Mouse (Mus musculus): Measurements from ENCODE around the gene Gpc2. TPM values are rescaled to one million over a fixed set of nuclear protein-coding genes. Genes with fewer than 3 reads are reported as not detected.
A peak's percentile ranks its signal among the peaks of the same experiment; 100 is the strongest.

Gpc2 gene
- total and polyA plus RNA-seq, 2 experiments from 2014 or later: 1.9 to 6.0 TPM

DNA sequence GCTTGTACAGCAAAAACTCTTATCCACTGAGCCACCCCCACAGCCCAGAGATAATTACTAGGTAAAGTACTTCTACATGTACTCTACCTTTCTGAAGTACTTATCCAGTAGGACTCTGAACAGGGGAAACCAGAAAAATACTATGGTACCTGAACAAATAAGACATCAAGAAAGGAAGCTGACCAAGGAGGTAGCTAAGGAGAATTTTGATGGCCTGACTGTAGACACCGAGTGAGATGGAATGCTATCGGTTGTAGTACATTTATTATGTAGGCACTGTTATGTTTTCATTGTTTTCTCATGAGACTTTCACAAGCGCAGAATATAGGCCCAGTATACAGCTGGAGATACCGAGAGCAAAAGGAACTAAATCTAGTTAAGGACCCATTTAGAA, 22.2 kb downstream of the Gpc2 start:
- Histone ChIP-seq H3K4me2 (ENCODE audit: low read depth, low read length) (no peak overlapping the region), H3K9ac (replicated peaks; ENCODE audit: low read depth, low read length) (no peak overlapping the region), H3K4me3 (ENCODE audit: low read depth, low read length) (no peak overlapping the region), H3K4me1 (ENCODE audit: control insufficient read depth, insufficient read depth) (peaks cover 9% of the 10 kb centered on the region; the same call in 1 of the 2 replicates), H3K27ac (ENCODE audit: low read depth) (no peak overlapping the region), H3K27me3 (ENCODE audit: control insufficient read depth, insufficient read depth, low read length) (no peaks in the 10 kb centered on the region), H3K9me3 (replicated peaks; ENCODE audit: control insufficient read depth, low read length) (no peaks in the 10 kb centered on the region), H3K36me3 (replicated peaks; ENCODE audit: control insufficient read depth, insufficient read depth, low read length) (peaks cover 31% of the 10 kb centered on the region)
- no peak for TF ChIP-seq EP300 (IDR thresholded peaks at IDR 0.05; ENCODE audit: low read depth)
- WGBS: 86% methylated on average over 4 of the region's 4 CpGs
- DNase-seq (ENCODE audit: low spot score) (no peak), ATAC-seq (ENCODE audit: insufficient read depth, low read depth) (no peak)

DNA sequence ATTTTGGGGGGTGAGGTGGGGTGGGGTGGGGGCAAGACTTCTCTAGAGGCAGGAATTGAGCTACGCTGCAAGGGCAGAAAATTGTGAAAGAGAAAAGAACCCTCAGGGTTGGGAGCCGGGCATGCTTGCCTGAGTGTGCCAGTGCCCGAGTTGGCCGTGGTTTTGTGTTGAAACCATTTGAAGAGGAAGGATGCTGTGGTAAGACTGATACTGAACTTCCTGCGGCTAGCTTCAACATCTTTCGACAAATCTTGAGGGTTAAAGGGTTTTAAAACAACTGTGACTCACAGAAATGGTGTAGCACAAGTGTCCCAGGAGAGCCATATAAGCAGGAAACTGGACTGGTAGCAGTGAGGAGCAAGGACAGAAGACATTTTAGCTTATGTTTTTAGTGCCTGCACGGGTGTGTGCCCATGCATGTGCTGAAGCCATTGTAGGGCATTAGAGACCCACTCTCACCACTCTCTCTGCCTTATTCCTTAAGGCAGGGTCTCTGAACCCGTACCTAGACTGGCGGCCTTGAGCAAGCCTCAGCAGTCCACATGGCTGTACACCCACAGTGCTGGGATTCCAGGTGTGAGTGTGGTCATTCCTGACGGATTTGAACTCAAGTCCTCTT, 22.7 kb downstream of the Gpc2 start:
- no peaks in the 10 kb centered on the region for H3K9me3 ChIP-seq (replicated peaks; ENCODE audit: control insufficient read depth, low read length)
- H3K4me1 ChIP-seq (ENCODE audit: control insufficient read depth, insufficient read depth): peaks cover 9% of the 10 kb centered on the region; the same call in 1 of the 2 replicates
- H3K4me2 ChIP-seq (ENCODE audit: low read depth, low read length): no peak overlapping the region
- no peak overlapping the region for H3K27ac ChIP-seq (ENCODE audit: low read depth)
- WGBS: 80% methylated on average over 10 of the region's 10 CpGs
- ATAC-seq (ENCODE audit: insufficient read depth, low read depth): no peak
- no peak for TF ChIP-seq CTCF (IDR thresholded peaks at IDR 0.05; ENCODE audit: low read depth)
- TF ChIP-seq EP300 (IDR thresholded peaks at IDR 0.05; ENCODE audit: low read depth): no peak
- no peak for DNase-seq (ENCODE audit: low spot score)
- H3K4me3 ChIP-seq (ENCODE audit: low read depth, low read length): no peak overlapping the region
- H3K9ac ChIP-seq (replicated peaks; ENCODE audit: low read depth, low read length): no peak overlapping the region
- peaks cover 29% of the 10 kb centered on the region for H3K36me3 ChIP-seq (replicated peaks; ENCODE audit: control insufficient read depth, insufficient read depth, low read length)
- no peaks in the 10 kb centered on the region for H3K27me3 ChIP-seq (ENCODE audit: control insufficient read depth, insufficient read depth, low read length)

DNA sequence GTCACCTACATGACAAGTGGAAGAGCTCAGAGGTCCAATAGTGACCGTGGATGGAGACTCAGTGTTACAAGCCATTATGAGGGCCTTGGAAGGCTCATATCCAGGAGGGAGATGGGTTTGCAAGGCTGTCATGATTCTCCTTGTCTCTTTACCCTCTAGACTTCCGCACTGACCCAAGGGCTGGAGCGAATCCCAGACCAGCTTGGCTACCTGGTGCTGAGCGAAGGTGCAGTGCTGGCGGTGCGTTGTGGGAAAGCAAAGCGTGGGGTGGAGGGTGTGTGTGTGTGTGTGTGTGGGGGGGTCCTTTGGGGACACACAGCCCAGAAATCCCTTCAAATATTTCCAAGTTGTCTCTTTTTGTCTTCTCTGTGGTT, 23.7 kb downstream of the Gpc2 start:
- peaks cover 21% of the 10 kb centered on the region for H3K36me3 ChIP-seq (replicated peaks; ENCODE audit: control insufficient read depth, insufficient read depth, low read length)
- H3K4me1 ChIP-seq (ENCODE audit: control insufficient read depth, insufficient read depth): peaks cover 9% of the 10 kb centered on the region; the same call in 1 of the 2 replicates
- H3K4me3 ChIP-seq (ENCODE audit: low read depth, low read length): peak overlapping the region; percentile 70
- DNase-seq (ENCODE audit: low spot score) (no peak), ATAC-seq (ENCODE audit: insufficient read depth, low read depth) (no peak; the same call in none of the 2 replicates)
- no peaks in the 10 kb centered on the region for H3K9me3 ChIP-seq (replicated peaks; ENCODE audit: control insufficient read depth, low read length)
- no peak for TF ChIP-seq CTCF (IDR thresholded peaks at IDR 0.05; ENCODE audit: low read depth)
- no peak for TF ChIP-seq EP300 (IDR thresholded peaks at IDR 0.05; ENCODE audit: low read depth)
- 10% methylated on average over 7 of the region's 7 CpGs for WGBS
- H3K4me2 ChIP-seq (ENCODE audit: low read depth, low read length): peak overlapping the region; percentile 85
- H3K9ac ChIP-seq (replicated peaks; ENCODE audit: low read depth, low read length): peak overlapping the region; percentile 54
- H3K27me3 ChIP-seq (ENCODE audit: control insufficient read depth, insufficient read depth, low read length): no peaks in the 10 kb centered on the region
- peak overlapping the region; percentile 72 for H3K27ac ChIP-seq (ENCODE audit: low read depth)

DNA sequence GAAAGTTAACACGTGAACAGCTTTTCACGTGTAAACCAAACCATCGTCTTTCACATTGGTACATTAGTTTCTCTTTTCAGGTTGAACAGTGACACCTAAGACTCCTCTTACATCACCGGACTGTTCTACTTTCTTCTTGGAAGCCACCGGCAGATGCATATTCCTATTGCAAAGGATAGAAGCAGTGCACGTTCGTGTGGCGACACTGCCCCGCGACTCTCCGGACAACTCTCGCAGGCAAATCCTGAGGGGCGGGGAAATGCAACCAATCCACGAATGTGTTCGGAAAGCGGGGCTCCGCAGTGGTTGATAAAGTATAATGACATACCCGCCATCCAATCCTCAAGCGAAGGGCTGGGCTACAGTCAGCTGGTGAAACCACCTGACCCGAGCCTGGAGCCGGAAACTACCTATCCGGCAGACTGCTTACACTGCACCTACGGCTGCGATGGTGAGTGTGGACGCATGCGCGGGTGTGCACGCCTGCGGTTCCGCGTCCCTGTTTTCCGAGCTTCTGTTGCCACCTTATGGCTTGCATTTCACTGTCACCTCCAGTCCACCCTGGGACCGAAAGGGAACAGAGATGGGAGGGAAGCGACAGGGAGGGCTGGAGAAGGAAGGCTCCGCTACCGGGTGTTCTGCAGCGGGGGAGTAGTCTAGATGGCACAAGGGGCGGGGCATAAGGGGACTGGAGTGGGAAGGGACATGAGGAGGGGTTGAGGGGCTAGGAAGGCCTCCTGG, 24.3 kb downstream of the Gpc2 start, which contains the start of gene Lamtor4:
Gene Lamtor4, plus strand, starts transcription at position 130 of the 741 bp plus-strand sequence.
- DNase-seq (ENCODE audit: low spot score) (peak; percentile 97), ATAC-seq (ENCODE audit: insufficient read depth, low read depth) (peak; percentile 100)
- no peaks in the 10 kb centered on the region for H3K9me3 ChIP-seq (replicated peaks; ENCODE audit: control insufficient read depth, low read length)
- H3K4me1 ChIP-seq (ENCODE audit: control insufficient read depth, insufficient read depth): peaks cover 9% of the 10 kb centered on the region; the same call in 1 of the 2 replicates
- WGBS: under 1% methylated on average over 38 of the region's 38 CpGs
- H3K9ac ChIP-seq (replicated peaks; ENCODE audit: low read depth, low read length): peak within 1 kb of the TSS; percentile 54
- H3K4me2 ChIP-seq (ENCODE audit: low read depth, low read length): peak within 1 kb of the TSS; percentile 85
- H3K27ac ChIP-seq (ENCODE audit: low read depth): peak within 1 kb of the TSS; percentile 72
- no peak for TF ChIP-seq CTCF (IDR thresholded peaks at IDR 0.05; ENCODE audit: low read depth)
- TF ChIP-seq EP300 (IDR thresholded peaks at IDR 0.05; ENCODE audit: low read depth): no peak
- peak within 1 kb of the TSS; percentile 70 for H3K4me3 ChIP-seq (ENCODE audit: low read depth, low read length)
- H3K36me3 ChIP-seq (replicated peaks; ENCODE audit: control insufficient read depth, insufficient read depth, low read length): peaks cover 15% of the 10 kb centered on the region
- H3K27me3 ChIP-seq (ENCODE audit: control insufficient read depth, insufficient read depth, low read length): no peaks in the 10 kb centered on the region

DNA sequence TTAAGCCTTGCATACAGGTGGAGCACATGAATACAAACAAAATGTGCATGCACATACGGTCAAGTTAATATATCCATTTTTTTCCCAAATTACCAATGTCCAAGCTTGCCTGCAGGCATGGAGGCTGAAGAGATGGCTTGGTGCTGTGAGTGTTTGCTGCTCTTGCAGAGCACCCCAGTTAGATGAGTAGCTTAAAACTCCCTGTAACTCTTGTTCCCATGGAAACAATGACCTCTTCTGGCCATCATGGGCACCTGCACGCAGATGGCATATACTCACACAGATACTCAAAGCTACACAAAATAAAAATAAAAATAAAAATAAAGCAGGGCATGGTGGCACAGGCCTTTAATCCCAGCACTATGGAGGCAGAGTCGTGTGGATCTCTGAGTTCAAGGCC, 26.7 kb downstream of the Gpc2 start:
- Histone ChIP-seq H3K27ac (ENCODE audit: low read depth) (no peak overlapping the region), H3K4me2 (ENCODE audit: low read depth, low read length) (no peak overlapping the region), H3K9ac (replicated peaks; ENCODE audit: low read depth, low read length) (no peak overlapping the region), H3K4me1 (ENCODE audit: control insufficient read depth, insufficient read depth) (peaks cover 9% of the 10 kb centered on the region; the same call in 1 of the 2 replicates), H3K27me3 (ENCODE audit: control insufficient read depth, insufficient read depth, low read length) (no peaks in the 10 kb centered on the region), H3K9me3 (replicated peaks; ENCODE audit: control insufficient read depth, low read length) (no peaks in the 10 kb centered on the region), H3K4me3 (ENCODE audit: low read depth, low read length) (no peak overlapping the region), H3K36me3 (replicated peaks; ENCODE audit: control insufficient read depth, insufficient read depth, low read length) (no peaks in the 10 kb centered on the region; the same call in 1 of the 2 replicates)
- ATAC-seq (ENCODE audit: insufficient read depth, low read depth) (no peak), DNase-seq (ENCODE audit: low spot score) (no peak)
- 85% methylated on average over 3 of the region's 3 CpGs for WGBS
- no peak for TF ChIP-seq EP300 (IDR thresholded peaks at IDR 0.05; ENCODE audit: low read depth)
- no peak for TF ChIP-seq CTCF (IDR thresholded peaks at IDR 0.05; ENCODE audit: low read depth)

Measured in heart, postnatal 0 days (tissue).